Mouse (Mus musculus): ENCODE results near the gene Ppp4r4. TPM values are rescaled to one million over a fixed set of nuclear protein-coding genes. Genes with fewer than 3 reads are reported as not detected.
A peak's percentile ranks its signal among the peaks of the same experiment; 100 is the strongest.

The Ppp4r4 gene
- total and polyA plus RNA-seq, 3 experiments: 1.0 to 3.0 TPM; not detected in 1

DNA sequence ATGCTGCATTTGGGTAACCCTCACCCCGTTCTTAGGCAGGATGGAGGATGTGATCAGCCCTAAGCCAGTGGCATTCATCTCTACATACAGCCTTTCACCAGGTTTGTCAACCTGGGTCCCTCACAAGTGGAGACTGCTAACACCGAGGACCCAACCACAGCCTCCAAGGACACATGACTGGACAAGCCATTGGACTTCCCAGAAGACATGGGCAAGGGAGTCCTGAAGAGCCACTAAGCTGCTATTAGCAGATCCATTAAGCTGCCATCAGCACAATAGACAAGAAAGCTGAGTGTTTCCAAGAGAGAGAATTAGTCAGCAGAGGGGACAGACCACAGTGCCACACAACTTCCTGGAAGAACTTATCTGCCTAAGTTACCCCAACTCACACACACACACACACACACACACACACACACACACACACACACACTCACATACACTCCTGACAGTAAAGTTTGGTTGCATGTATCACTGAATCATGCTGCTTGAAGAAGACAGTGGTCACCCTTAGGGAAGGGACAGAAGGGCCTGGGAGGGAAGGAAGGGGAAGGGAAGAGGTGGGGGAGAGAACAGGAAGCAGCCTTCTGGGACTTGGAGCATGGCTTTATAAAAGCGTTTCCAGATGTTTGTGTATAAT is 40.9 kb upstream of the Ppp4r4 start:
- Histone ChIP-seq H3K9ac (ENCODE audit: control insufficient read depth, low read depth, low read length, poor library complexity, severe bottlenecking) (no peak overlapping the region), H3K9me3 (replicated peaks; ENCODE audit: insufficient read depth, low read length) (no peaks in the 10 kb centered on the region), H3K4me3 (ENCODE audit: control insufficient read depth in 1 of 2, insufficient read depth in 1 of 2, low read depth in 2 of 2, low read length in 2 of 2) (no peak overlapping the region), H3K27ac (ENCODE audit: control insufficient read depth, low read depth, low read length) (no peak overlapping the region), H3K4me1 (ENCODE audit: control insufficient read depth in 1 of 2, insufficient read depth in 2 of 2, low read length in 2 of 2) (peaks cover 0 to 8% of the 10 kb centered on the region in 2 experiments; a peak in 3 of 4 replicates), H3K27me3 (ENCODE audit: control insufficient read depth in 1 of 2, insufficient read depth in 2 of 2, low read length in 2 of 2) (no peaks in the 10 kb centered on the region), H3K36me3 (ENCODE audit: control insufficient read depth in 1 of 2, insufficient read depth in 2 of 2, low read length in 2 of 2) (no peaks in the 10 kb centered on the region), H3K79me2 (ENCODE audit: control insufficient read depth, insufficient read depth, low read length, poor library complexity) (no peaks in the 10 kb centered on the region)
- TF ChIP-seq BHLHE40 (IDR thresholded peaks at IDR 0.05; ENCODE audit: borderline replicate concordance, low read depth, low read length) (no peak), CHD1 (IDR thresholded peaks at IDR 0.05; ENCODE audit: low read depth, low read length) (no peak)
- peak; percentile 31 for DNase-seq (ENCODE audit: low read depth, low spot score)

DNA sequence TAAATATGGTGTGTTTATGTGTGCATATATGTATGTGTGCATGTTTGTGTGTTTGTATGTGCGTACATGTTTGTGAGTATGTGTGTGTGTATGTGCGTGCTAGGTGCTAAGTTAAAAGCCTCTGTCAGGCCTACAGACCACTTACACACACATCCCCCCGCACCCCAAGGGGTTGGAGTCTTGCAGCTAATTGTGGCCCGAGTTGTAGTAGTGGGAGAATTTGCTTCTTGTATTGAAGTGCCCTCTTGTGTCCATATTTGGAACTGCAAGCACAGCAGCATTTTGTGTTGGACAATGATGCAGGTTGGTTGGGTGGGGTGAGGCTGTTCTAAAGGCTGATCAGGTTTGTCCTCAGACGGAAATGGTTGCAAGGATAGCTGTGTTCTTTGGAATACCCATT is 39.3 kb upstream of the Ppp4r4 start:
- no peak overlapping the region for H3K4me3 ChIP-seq (ENCODE audit: control insufficient read depth in 1 of 2, insufficient read depth in 1 of 2, low read depth in 2 of 2, low read length in 2 of 2)
- no peak overlapping the region for H3K9ac ChIP-seq (ENCODE audit: control insufficient read depth, low read depth, low read length, poor library complexity, severe bottlenecking)
- no peaks in the 10 kb centered on the region for H3K36me3 ChIP-seq (ENCODE audit: control insufficient read depth in 1 of 2, insufficient read depth in 2 of 2, low read length in 2 of 2)
- no peak overlapping the region for H3K27ac ChIP-seq (ENCODE audit: control insufficient read depth, low read depth, low read length)
- no peaks in the 10 kb centered on the region for H3K9me3 ChIP-seq (replicated peaks; ENCODE audit: insufficient read depth, low read length)
- TF ChIP-seq SMC3 (IDR thresholded peaks at IDR 0.05; ENCODE audit: low read depth, low read length) (peak; percentile 94), ZKSCAN1 (IDR thresholded peaks at IDR 0.05; ENCODE audit: low read depth, low read length) (no peak), ZC3H11A (IDR thresholded peaks at IDR 0.05; ENCODE audit: low read depth, low read length) (peak; percentile 91), MAZ (IDR thresholded peaks at IDR 0.05; ENCODE audit: low read depth, low read length) (peak; percentile 61; the same call in 1 of the 2 replicates), JUND (IDR thresholded peaks at IDR 0.05; ENCODE audit: low read depth, low read length) (no peak), TAL1 (IDR thresholded peaks at IDR 0.05; ENCODE audit: low read length) (no peak), MXI1 (IDR thresholded peaks at IDR 0.05; ENCODE audit: low read depth, low read length) (no peak), ZMIZ1 (IDR thresholded peaks at IDR 0.05; ENCODE audit: low read depth, low read length) (no peak), KAT2A (conservative IDR thresholded peaks at IDR 0.05; ENCODE audit: low read depth, low read length) (no peak), RAD21 (IDR thresholded peaks at IDR 0.05; ENCODE audit: low read depth, low read length) (peak; percentile 94), TCF12 (IDR thresholded peaks at IDR 0.05; ENCODE audit: low read depth, low read length) (no peak), ZNF384 (IDR thresholded peaks at IDR 0.05; ENCODE audit: low read depth, low read length) (no peak), POLR2A (IDR thresholded peaks at IDR 0.05; ENCODE audit: control insufficient read depth in 1 of 2, insufficient read depth in 1 of 2, low read depth in 1 of 2, low read length in 2 of 2, poor library complexity in 1 of 2) (no peak), SIN3A (IDR thresholded peaks at IDR 0.05; ENCODE audit: low read length) (peak; percentile 47), E2F4 (IDR thresholded peaks at IDR 0.05; ENCODE audit: borderline replicate concordance, low read depth, low read length) (no peak), POLR2AphosphoS5 (IDR thresholded peaks at IDR 0.05; ENCODE audit: borderline replicate concordance, low read depth, low read length) (no peak), ELF1 (IDR thresholded peaks at IDR 0.05; ENCODE audit: low read depth, low read length) (no peak), EP300 (IDR thresholded peaks at IDR 0.05; ENCODE audit: low read depth in 1 of 2, low read length in 2 of 2) (no peak), CTCF (IDR thresholded peaks at IDR 0.05 in 2 of 3, conservative IDR thresholded peaks at IDR 0.05 in 1 of 3; ENCODE audit: control insufficient read depth in 1 of 3, insufficient read depth in 1 of 3, low read depth in 2 of 3, low read length in 3 of 3, poor library complexity in 1 of 3, severe bottlenecking in 1 of 3) (peak; percentile 60 to 99 (median 96)), ETS1 (IDR thresholded peaks at IDR 0.05; ENCODE audit: low read depth, low read length) (no peak), MYC (IDR thresholded peaks at IDR 0.05; ENCODE audit: low read depth, low read length) (0 out of 2 replicates have a peak, but pooled peaks have one; percentile 53), MYB (IDR thresholded peaks at IDR 0.05; ENCODE audit: low read depth, low read length) (no peak), UBTF (IDR thresholded peaks at IDR 0.05; ENCODE audit: borderline replicate concordance, insufficient read depth, low read depth, low read length) (no peak), USF1 (IDR thresholded peaks at IDR 0.05; ENCODE audit: low read depth, low read length) (no peak), POLR2AphosphoS2 (IDR thresholded peaks at IDR 0.05; ENCODE audit: low read length) (no peak), CHD2 (IDR thresholded peaks at IDR 0.05; ENCODE audit: low read length) (no peak), CHD1 (IDR thresholded peaks at IDR 0.05; ENCODE audit: low read depth, low read length) (no peak)
- DNase-seq (ENCODE audit: low read depth, low spot score): peak; percentile 87
- no peaks in the 10 kb centered on the region for H3K79me2 ChIP-seq (ENCODE audit: control insufficient read depth, insufficient read depth, low read length, poor library complexity)
- H3K4me1 ChIP-seq (ENCODE audit: control insufficient read depth in 1 of 2, insufficient read depth in 2 of 2, low read length in 2 of 2): peaks cover 0 to 4% of the 10 kb centered on the region in 2 experiments; a peak in 3 of 4 replicates
- no peaks in the 10 kb centered on the region for H3K27me3 ChIP-seq (ENCODE audit: control insufficient read depth in 1 of 2, insufficient read depth in 2 of 2, low read length in 2 of 2)

Data from MEL (cell line).